ENCODE assay signal across 8 mouse cellular contexts in the genomic region with DNA sequence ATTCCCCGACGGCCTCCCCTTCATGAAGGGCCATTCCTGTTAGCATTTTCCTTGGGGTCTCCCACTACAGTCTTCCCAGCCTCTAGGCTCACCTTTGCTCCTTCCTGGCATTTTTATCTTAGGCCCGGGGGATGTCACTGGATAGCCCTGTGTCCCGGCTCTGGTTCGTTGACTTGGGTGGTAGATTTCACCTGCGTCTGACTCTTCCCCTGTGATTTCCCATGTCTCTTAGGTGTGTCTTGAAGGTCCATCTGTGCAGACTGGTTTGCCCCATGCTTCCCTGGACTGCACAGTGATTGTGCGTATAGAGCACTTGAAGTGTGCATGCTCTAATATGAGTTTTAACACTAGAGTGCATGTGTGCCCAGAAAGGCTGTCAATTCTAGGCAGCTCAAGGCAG. TPM values are rescaled to one million over a fixed set of nuclear protein-coding genes. Genes with fewer than 3 reads are reported as not detected.
A peak's percentile ranks its signal among the peaks of the same experiment; 100 is the strongest.
DNase-seq lines count a peak whose midpoint lies in the region; ATAC-seq and TF ChIP-seq lines count a peak whose summit lies in the region.

No protein-coding gene starts in this region.

- H3K4me2 ChIP-seq in hindbrain, embryonic 11.5 days (replicated peaks; ENCODE audit: low read depth, low read length), result peak overlapping the region; percentile 57
- H3K4me2 ChIP-seq in liver, embryonic 13.5 days, result peak overlapping the region; percentile 95

- WGBS in hindbrain, embryonic 11.5 days, result 65% methylated on average over 7 of the region's 7 CpGs
- WGBS in liver, embryonic 13.5 days (ENCODE audit: insufficient replicate concordance), result 31% methylated on average over 7 of the region's 7 CpGs

- peak overlapping the region; percentile 19; the same call in 1 of the 2 replicates for H3K9ac ChIP-seq in hindbrain, embryonic 11.5 days (ENCODE audit: low read depth, low read length)
- H3K9ac ChIP-seq in liver, embryonic 13.5 days, result peak overlapping the region; percentile 85

- no peak for TF ChIP-seq POLR2A in bone marrow macrophage, adult 2 months (IDR thresholded peaks at IDR 0.05; ENCODE audit: borderline replicate concordance, low read depth, low read length)

- no peaks in the 10 kb centered on the region for H3K36me3 ChIP-seq in hindbrain, embryonic 11.5 days (ENCODE audit: control insufficient read depth, insufficient read depth, low read length)
- H3K36me3 ChIP-seq in liver, embryonic 13.5 days, result no peaks in the 10 kb centered on the region

- intact Hi-C loops in left cerebral cortex, adult 2 months (cut with DNase I), result no loop called here
- intact Hi-C loops in left cerebral cortex, postnatal 10 days (cut with DNase I), result no loop called here

- H3K9me3 ChIP-seq in hindbrain, embryonic 11.5 days (ENCODE audit: control insufficient read depth, low read length), result no peaks in the 10 kb centered on the region
- H3K9me3 ChIP-seq in liver, embryonic 13.5 days (replicated peaks), result no peaks in the 10 kb centered on the region

- DNase-seq in left cerebral cortex, adult 2 months (ENCODE audit: extremely low spot score in 1 of 2, low spot score in 2 of 2), result no peak
- no peak for DNase-seq in left cerebral cortex, adult 9 months (ENCODE audit: low spot score in 2 of 2)
- DNase-seq in hindbrain, embryonic 11.5 days (ENCODE audit: low spot score), result peak; percentile 3
- DNase-seq in liver, embryonic 13.5 days, result no peak
- peak; percentile 15 for DNase-seq in thymus, postnatal 14 days
- no peak for DNase-seq in left cerebral cortex, postnatal 10 days (ENCODE audit: extremely low spot score in 1 of 2, low spot score in 2 of 2)
- DNase-seq in spleen, adult 18-20 months, result no peak

- no peak for ATAC-seq in hindbrain, embryonic 11.5 days (ENCODE audit: low FRiP score)
- ATAC-seq in liver, embryonic 13.5 days (ENCODE audit: low read depth), result no peak

- H3K27ac ChIP-seq in left cerebral cortex, adult 2 months, result no peak overlapping the region
- H3K27ac ChIP-seq in bone marrow macrophage, adult 2 months (ENCODE audit: insufficient read depth, low read depth, low read length), result no peak overlapping the region
- no peak overlapping the region for H3K27ac ChIP-seq in hindbrain, embryonic 11.5 days (ENCODE audit: low read depth, low read length)
- no peak overlapping the region for H3K27ac ChIP-seq in liver, embryonic 13.5 days

- peak overlapping the region; percentile 90 for H3K4me3 ChIP-seq in left cerebral cortex, adult 2 months
- peak overlapping the region; percentile 88 for H3K4me3 ChIP-seq in bone marrow macrophage, adult 2 months (ENCODE audit: insufficient read depth, low read length)
- peak overlapping the region; percentile 75 for H3K4me3 ChIP-seq in hindbrain, embryonic 11.5 days (ENCODE audit: low read depth, low read length)
- peak overlapping the region; percentile 87 for H3K4me3 ChIP-seq in liver, embryonic 13.5 days (replicated peaks)

- TF ChIP-seq CTCF in left cerebral cortex, adult 2 months (IDR thresholded peaks at IDR 0.05), result no peak
- no peak for TF ChIP-seq CTCF in bone marrow macrophage, adult 2 months (IDR thresholded peaks at IDR 0.05; ENCODE audit: low read depth, low read length)

- peaks cover 7% of the 10 kb centered on the region for H3K4me1 ChIP-seq in bone marrow macrophage, adult 2 months (ENCODE audit: control insufficient read depth, insufficient read depth, low read length)
- H3K4me1 ChIP-seq in hindbrain, embryonic 11.5 days (replicated peaks; ENCODE audit: control insufficient read depth, insufficient read depth, low read length), result peaks cover 4% of the 10 kb centered on the region; the same call in 1 of the 2 replicates
- H3K4me1 ChIP-seq in liver, embryonic 13.5 days (replicated peaks), result peaks cover 28% of the 10 kb centered on the region

- H3K27me3 ChIP-seq in hindbrain, embryonic 11.5 days (ENCODE audit: control insufficient read depth, insufficient read depth, low read length), result no peaks in the 10 kb centered on the region
- no peaks in the 10 kb centered on the region for H3K27me3 ChIP-seq in liver, embryonic 13.5 days

RNA-seq across cellular contexts. Expression of gene Lonp2, which starts 1.1 kb away (rescaled TPM):
- 10 to 100 TPM; 68.3 to 70.9 TPM for total RNA-seq in left cerebral cortex, adult 2 months (2021)
- 27.8 and 31.1 TPM in 2 replicates for polyA plus RNA-seq in bone marrow macrophage, adult 2 months (2012; ENCODE audit: insufficient read depth, insufficient read length, missing spikeins)
- 67.4 and 86.7 TPM in 2 replicates for polyA plus RNA-seq in hindbrain, embryonic 11.5 days (2014; fragmentation: Nextera tagmentation; extraction: Ambion mirVana)
- polyA plus RNA-seq in liver, embryonic 13.5 days (2015; fragmentation: Nextera tagmentation; extraction: Ambion mirVana), result 34.5 and 42.2 TPM in 2 replicates
- 10 to 100 TPM; 51.5 to 51.9 TPM for total RNA-seq in left cerebral cortex, postnatal 10 days (2021)

RNA-seq across cellular contexts. Expression of gene Abcc12, which starts 44.4 kb away (rescaled TPM):
- under 1 TPM; 0.23 to 0.42 TPM for total RNA-seq in left cerebral cortex, adult 2 months (2021)
- not detected in 2 replicates for polyA plus RNA-seq in bone marrow macrophage, adult 2 months (2012; ENCODE audit: insufficient read depth, insufficient read length, missing spikeins)
- not detected in 2 replicates for polyA plus RNA-seq in hindbrain, embryonic 11.5 days (2014; fragmentation: Nextera tagmentation; extraction: Ambion mirVana)
- not detected in 2 replicates for polyA plus RNA-seq in liver, embryonic 13.5 days (2015; fragmentation: Nextera tagmentation; extraction: Ambion mirVana)
- total RNA-seq in left cerebral cortex, postnatal 10 days (2021), result under 1 TPM; 0.20 to 0.34 TPM

Comparison
In these comparisons a context has a peak if more than half of its experiments do, and no peak if none do; other contexts are left out.
1. DNase-seq: peak in hindbrain, embryonic 11.5 days (single experiment) and thymus, postnatal 14 days (single experiment); none in left cerebral cortex, adult 2 months (0 of 2), left cerebral cortex, adult 9 months (0 of 2), liver, embryonic 13.5 days (single experiment), left cerebral cortex, postnatal 10 days (0 of 2) and spleen, adult 18-20 months (0 of 2).
2. Peak in every context shown above with its lines, with median percentiles within 50 percentile points of each other: H3K4me3 ChIP-seq.